Mouse (Mus musculus) layer of hippocampus, postnatal 25 days (tissue): ENCODE measurements around the gene Timm22. TPM values are rescaled to one million over a fixed set of nuclear protein-coding genes. Genes with fewer than 3 reads are reported as not detected.

Experiments used
- DNase-seq, 2 experiments: peaks; one replicate each; pipeline ENCODE4 v3.0.0; 2022; ENCODE audit warnings: mixed read lengths in 2 of 2, low spot score in 1 of 2; ENCODE audit errors: extremely low spot score in 1 of 2
- total RNA-seq, 2 experiments: library from RNA; stranded (reverse); gene quantifications; 2 replicates each; pipeline ENCODE4 v1.2.3; 2021

Timm22 gene
- 10 to 100 TPM; 25.9 to 39.4 TPM for total RNA-seq

GRCm38 (mm10) chr11:76406702-76407583, at the start of gene Timm22:
Timm22 (plus strand) TSS chr11:76406952.
- DNase-seq, result peak; percentile 95 to 99

- no peak for DNase-seq
These were observed 49.3 kb upstream of the Timm22 start for GRCm38 (mm10) chr11:76357464-76357863.

GRCm38 (mm10) chr11:76358628-76359320, 48.0 kb upstream of the Timm22 start:
- no peak for DNase-seq

- no peak for DNase-seq
These were observed 46.5 kb upstream of the Timm22 start for GRCm38 (mm10) chr11:76360255-76360654.

- no peak for DNase-seq
These were observed 45.3 kb upstream of the Timm22 start for GRCm38 (mm10) chr11:76361422-76361821.

- DNase-seq, result no peak
These were observed 43.6 kb upstream of the Timm22 start for GRCm38 (mm10) chr11:76363178-76363577.

GRCm38 (mm10) chr11:76363636-76364035, 43.1 kb upstream of the Timm22 start:
- DNase-seq, result no peak

GRCm38 (mm10) chr11:76364038-76364437, 42.7 kb upstream of the Timm22 start:
- no peak for DNase-seq

GRCm38 (mm10) chr11:76366720-76367119, 40.0 kb upstream of the Timm22 start:
- DNase-seq, result no peak

- DNase-seq, result no peak
These were observed 36.3 kb upstream of the Timm22 start for GRCm38 (mm10) chr11:76370491-76370890.

- no peak for DNase-seq
These were observed 34.6 kb upstream of the Timm22 start for GRCm38 (mm10) chr11:76372120-76372519.

GRCm38 (mm10) chr11:76372534-76372933, 34.2 kb upstream of the Timm22 start:
- no peak for DNase-seq

- no peak for DNase-seq
These were observed 32.1 kb upstream of the Timm22 start for GRCm38 (mm10) chr11:76374491-76375185.

- no peak for DNase-seq
These were observed 30.3 kb upstream of the Timm22 start for GRCm38 (mm10) chr11:76376425-76376824.

- DNase-seq, result no peak
These were observed 26.7 kb upstream of the Timm22 start for GRCm38 (mm10) chr11:76379921-76380544.

GRCm38 (mm10) chr11:76381201-76381885, 25.4 kb upstream of the Timm22 start:
- DNase-seq, result no peak

GRCm38 (mm10) chr11:76382711-76383324, 23.9 kb upstream of the Timm22 start:
- no peak for DNase-seq

GRCm38 (mm10) chr11:76384307-76384706, 22.4 kb upstream of the Timm22 start:
- DNase-seq, result no peak

- DNase-seq, result no peak
These were observed 21.7 kb upstream of the Timm22 start for GRCm38 (mm10) chr11:76385017-76385416.

GRCm38 (mm10) chr11:76385746-76386145, 21.0 kb upstream of the Timm22 start:
- no peak for DNase-seq
